Mouse (Mus musculus): ENCODE data around the gene Trim16. TPM values are rescaled to one million over a fixed set of nuclear protein-coding genes. Genes with fewer than 3 reads are reported as not detected.

Gene Trim16
- 13.1 and 18.1 TPM in 2 replicates for total RNA-seq (2015)
- total RNA-seq (2017), result 19.0 and 19.1 TPM in 2 replicates

GRCm38 (mm10) chr11:62820059-62820541, at the start of gene Trim16:
Gene Trim16, plus strand, starts transcription at chr11:62820231.
- ATAC-seq (replicated peaks; ENCODE audit: poor library complexity), result peak; percentile 74

- ATAC-seq (replicated peaks; ENCODE audit: poor library complexity), result no peak
Measured at GRCm38 (mm10) chr11:62776510-62776909, 43.5 kb upstream of the Trim16 start.

GRCm38 (mm10) chr11:62788935-62789616, 31.0 kb upstream of the Trim16 start, which contains the start of gene Zfp286:
Gene Zfp286, minus strand, starts transcription at chr11:62789462.
- ATAC-seq (replicated peaks; ENCODE audit: poor library complexity), result peak; percentile 99

GRCm38 (mm10) chr11:62789617-62789936, 30.5 kb upstream of the Trim16 start:
- no peak for ATAC-seq (replicated peaks; ENCODE audit: poor library complexity)

- ATAC-seq (replicated peaks; ENCODE audit: poor library complexity), result no peak
Measured at GRCm38 (mm10) chr11:62804119-62804518, 15.9 kb upstream of the Trim16 start.

GRCm38 (mm10) chr11:62807965-62808364, 12.1 kb upstream of the Trim16 start:
- ATAC-seq (replicated peaks; ENCODE audit: poor library complexity), result peak; percentile 55

GRCm38 (mm10) chr11:62809201-62809600, 10.8 kb upstream of the Trim16 start:
- peak; percentile 67 for ATAC-seq (replicated peaks; ENCODE audit: poor library complexity)

- ATAC-seq (replicated peaks; ENCODE audit: poor library complexity), result no peak
Measured at GRCm38 (mm10) chr11:62812268-62812667, 7.8 kb upstream of the Trim16 start.

- ATAC-seq (replicated peaks; ENCODE audit: poor library complexity), result no peak
Measured at GRCm38 (mm10) chr11:62813497-62813896, 6.5 kb upstream of the Trim16 start.

- no peak for ATAC-seq (replicated peaks; ENCODE audit: poor library complexity)
Measured at GRCm38 (mm10) chr11:62813970-62814624, 5.9 kb upstream of the Trim16 start.

- peak; percentile 70 for ATAC-seq (replicated peaks; ENCODE audit: poor library complexity)
Measured at GRCm38 (mm10) chr11:62814625-62815024, 5.4 kb upstream of the Trim16 start.

- ATAC-seq (replicated peaks; ENCODE audit: poor library complexity), result no peak
Measured at GRCm38 (mm10) chr11:62815438-62815837, 4.6 kb upstream of the Trim16 start.

GRCm38 (mm10) chr11:62816591-62816990, 3.4 kb upstream of the Trim16 start:
- no peak for ATAC-seq (replicated peaks; ENCODE audit: poor library complexity)

- peak; percentile 9 for ATAC-seq (replicated peaks; ENCODE audit: poor library complexity)
Measured at GRCm38 (mm10) chr11:62819059-62819686, 858 bp upstream of the Trim16 start.

- peak; percentile 10 for ATAC-seq (replicated peaks; ENCODE audit: poor library complexity)
Measured at GRCm38 (mm10) chr11:62820661-62821437, 818 bp downstream of the Trim16 start.

- ATAC-seq (replicated peaks; ENCODE audit: poor library complexity), result peak; percentile 43
Measured at GRCm38 (mm10) chr11:62821893-62822292, 1.9 kb downstream of the Trim16 start.

GRCm38 (mm10) chr11:62824211-62824610, 4.2 kb downstream of the Trim16 start:
- no peak for ATAC-seq (replicated peaks; ENCODE audit: poor library complexity)

GRCm38 (mm10) chr11:62825222-62826105, 5.4 kb downstream of the Trim16 start:
- no peak for ATAC-seq (replicated peaks; ENCODE audit: poor library complexity)

GRCm38 (mm10) chr11:62826106-62826733, 6.2 kb downstream of the Trim16 start:
- ATAC-seq (replicated peaks; ENCODE audit: poor library complexity), result no peak

- no peak for ATAC-seq (replicated peaks; ENCODE audit: poor library complexity)
Measured at GRCm38 (mm10) chr11:62827135-62827534, 7.1 kb downstream of the Trim16 start.
